Mouse (Mus musculus): ENCODE data around the gene Map2k4.
A peak's percentile ranks its signal among the peaks of the same experiment; 100 is the strongest.

Gene Map2k4

DNA sequence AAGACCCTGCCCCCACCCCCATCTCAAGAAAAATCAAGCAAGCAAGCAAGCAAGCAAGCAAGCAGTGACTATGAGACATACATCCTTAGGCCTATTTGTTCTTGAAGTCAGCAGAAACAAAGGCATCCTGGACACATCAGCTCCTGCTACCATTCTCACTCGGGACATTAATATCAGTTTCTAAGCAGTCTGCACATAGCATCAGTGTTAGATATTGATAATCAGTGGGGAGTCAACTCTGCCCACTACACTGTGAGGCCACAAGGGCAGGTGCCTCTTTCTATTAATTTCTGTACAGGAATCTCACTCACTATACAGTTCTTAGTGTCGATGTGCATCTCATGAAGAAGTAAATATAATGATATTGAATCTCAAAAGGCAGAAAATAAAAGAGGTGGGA lies 14.6 kb downstream of the Map2k4 start:
- no peak for DNase-seq

DNA sequence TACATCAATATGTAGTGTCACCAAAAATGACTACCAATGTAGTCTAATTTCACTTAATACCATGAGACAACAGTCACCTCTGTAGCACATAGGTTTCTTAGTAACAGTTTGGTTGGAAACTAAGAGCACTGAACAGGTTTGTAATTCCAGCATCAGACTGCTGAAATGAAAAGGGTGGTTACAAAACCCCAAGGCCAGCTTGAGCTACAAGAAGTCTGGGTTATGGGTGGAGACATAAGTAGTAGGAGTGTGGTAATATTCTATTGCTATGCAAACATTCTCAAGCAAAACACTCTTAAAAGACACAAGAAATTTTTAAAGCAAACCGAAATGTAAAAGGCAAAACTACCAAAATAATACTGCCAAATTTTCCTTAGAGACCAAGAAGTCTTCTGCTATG lies 16.6 kb downstream of the Map2k4 start:
- DNase-seq = no peak

DNA sequence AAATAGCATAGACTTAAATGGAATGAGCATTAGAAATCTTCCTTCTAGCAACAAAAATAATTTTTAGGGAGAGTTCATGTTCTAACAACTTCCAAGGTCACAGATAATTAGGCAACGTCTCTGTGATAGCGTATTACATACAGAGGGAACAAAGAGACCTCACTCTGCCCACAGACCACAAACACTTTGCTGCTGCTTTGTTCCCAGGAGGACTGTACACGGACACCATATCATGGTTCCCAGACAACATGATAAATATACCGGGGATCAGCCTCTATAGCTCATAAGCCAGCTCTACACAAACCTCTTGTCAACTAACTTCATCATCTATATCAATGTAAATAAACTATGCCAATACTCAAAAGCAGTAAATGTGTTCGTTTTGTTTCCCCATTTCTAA lies 18.1 kb downstream of the Map2k4 start:
- no peak for DNase-seq

DNA sequence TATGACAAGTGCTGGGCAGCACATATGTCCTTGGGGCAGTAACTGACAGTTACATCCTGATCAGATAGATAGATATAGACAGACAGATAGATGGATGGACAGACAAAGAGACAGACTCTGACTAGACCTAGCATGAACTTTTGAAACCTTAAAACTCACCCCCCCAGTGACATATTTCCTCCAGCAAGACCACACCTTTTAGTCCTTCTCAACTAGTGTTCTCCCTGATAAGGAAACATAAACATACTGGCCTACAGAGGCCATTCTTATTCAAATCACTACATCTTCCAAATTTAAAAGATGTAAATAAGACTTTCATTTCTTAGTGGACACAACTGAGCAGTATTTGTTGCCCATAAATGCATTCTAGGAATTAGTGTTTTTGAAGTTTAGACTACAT lies 19.7 kb downstream of the Map2k4 start:
- DNase-seq = no peak

DNA sequence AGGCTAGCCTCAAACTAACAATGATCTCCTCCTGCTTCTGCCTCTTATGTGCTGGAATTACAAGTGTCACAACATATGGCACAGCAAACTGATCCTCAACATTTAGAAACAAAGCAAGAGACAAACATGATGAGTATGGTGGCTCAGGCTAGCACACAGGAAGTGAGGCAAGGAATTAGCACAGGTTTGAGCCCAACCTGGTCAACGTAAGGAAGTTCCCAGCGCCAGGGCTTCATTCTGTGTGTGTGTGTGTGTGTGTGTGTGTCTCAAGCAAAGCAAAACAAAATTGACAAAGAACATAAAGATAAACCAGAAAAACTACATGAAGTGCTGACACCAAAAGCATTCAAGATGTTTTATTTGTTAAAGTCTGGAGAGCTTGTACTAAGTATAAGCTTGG lies 27.2 kb downstream of the Map2k4 start:
- no peak for DNase-seq

DNA sequence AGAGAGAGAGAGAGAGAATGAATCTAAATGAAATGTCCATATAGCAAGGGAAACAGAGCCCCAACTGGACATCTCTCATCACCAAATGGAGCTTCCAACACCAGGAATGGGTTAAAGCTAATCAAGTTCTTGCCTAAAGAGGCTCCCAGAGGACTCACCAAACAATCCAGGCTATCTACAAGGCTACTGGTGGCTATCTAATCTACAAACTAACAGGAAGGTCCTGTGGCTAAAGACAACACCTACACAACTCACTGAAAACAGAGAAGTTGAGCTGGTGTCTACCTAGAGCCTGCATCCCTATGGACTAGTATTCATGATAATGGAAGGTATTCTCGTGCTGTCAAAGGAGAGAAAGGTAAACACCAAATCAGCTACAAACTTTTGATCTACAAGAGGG lies 28.7 kb downstream of the Map2k4 start:
- no peak for DNase-seq

DNA sequence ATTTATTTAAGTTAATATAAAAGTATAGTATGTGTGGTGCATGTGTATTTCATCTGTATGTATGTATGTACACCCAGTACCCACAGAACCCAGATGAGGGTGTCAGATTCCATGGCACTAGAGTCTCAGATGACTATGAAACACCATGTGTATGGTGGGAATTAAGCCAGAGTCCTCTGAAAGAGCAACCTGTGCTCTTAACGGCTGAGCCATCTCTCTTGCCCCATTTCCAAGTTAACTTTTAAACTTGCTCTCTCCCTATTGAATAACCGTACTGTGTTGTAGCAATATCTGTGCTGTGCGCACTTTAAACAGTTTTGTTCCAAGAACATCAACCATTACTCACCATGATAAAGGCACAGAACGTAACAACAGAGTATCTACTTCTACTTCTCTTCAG lies 33.9 kb downstream of the Map2k4 start:
- no peak for DNase-seq

DNA sequence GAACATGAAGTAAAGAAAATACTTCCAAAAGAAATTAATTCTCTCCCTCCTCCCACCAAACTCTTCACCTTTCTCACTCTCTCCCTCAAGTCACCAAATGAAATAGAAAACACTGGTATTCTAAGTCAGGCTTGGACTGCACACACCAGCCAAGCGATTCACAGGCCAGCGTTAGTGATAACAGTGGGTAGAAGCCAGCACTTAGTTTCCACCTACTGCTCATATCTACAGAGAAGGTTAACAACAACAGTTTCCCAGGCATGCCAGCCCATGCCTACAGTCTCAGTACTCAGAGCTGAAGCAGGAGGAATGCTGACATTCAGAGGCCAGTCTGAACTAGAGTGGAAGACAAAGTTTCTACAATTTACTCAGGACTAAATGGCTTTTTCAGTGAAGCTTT lies 34.5 kb downstream of the Map2k4 start:
- DNase-seq = no peak

DNA sequence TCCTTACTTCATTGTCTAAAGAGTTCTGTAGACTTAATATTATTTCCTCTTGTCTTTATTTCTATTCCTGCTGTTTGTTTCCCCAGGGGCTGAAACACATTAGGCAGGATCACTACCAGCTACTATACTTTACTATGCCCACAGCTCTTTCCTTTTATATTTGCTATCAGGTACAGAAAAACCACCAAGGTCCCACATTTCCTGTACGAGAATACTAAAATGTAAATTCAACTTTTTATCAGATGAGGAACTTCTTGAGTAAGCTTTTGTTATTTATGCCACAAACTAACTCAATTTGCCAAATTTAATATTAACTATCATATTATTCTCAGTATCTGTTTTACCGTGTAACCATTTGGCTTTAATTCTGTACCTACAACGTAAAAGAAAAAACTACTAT lies 37.6 kb downstream of the Map2k4 start:
- no peak for DNase-seq

DNA sequence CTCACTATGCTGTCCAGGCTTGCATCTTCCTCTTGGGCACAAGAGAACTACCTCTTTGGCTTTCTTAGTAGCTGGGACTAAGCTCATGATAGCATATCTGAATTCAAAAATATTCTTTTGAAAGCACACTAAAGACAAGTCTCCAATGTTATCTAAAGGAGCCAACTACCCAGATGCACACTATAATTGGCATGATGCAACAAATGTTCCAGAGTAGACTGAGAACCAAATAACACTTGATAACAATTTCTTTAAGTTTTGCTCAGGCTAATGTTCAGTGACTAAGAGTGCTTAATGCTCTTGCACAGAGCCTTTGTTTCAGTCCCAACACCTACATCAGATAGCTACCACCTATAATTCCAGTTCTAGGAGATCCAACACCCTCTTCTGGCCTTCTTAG lies 40.7 kb downstream of the Map2k4 start:
- no peak for DNase-seq

DNA sequence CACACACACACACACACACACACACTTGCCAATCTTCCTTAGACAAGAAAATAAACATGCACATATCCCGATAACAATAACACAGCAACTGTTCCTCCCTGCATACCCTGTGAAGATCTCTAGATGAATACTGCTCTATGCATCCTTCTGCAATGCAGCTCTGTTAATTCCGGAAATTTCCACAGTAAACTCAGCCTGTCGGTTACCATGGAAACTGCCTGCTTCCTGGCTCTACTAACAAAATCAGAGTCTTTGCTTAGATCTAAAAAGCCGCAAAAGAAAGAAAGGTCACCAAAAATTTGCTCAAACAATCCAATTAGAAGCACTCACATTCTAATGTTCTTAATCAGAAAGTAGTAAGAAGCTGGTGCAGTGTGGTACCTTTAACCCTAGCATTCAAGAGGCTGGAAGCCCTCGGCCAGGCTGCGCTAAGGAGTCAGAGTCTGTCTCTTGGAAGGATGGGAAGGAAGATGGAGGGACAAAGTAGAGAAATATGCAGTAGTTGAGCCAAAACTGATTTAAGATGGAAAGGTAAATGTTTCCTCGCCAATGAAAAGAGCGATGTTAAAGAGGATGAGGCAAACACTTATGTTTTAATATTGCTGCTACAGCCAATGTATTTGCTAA lies 42.3 kb downstream of the Map2k4 start:
- DNase-seq = no peak

DNA sequence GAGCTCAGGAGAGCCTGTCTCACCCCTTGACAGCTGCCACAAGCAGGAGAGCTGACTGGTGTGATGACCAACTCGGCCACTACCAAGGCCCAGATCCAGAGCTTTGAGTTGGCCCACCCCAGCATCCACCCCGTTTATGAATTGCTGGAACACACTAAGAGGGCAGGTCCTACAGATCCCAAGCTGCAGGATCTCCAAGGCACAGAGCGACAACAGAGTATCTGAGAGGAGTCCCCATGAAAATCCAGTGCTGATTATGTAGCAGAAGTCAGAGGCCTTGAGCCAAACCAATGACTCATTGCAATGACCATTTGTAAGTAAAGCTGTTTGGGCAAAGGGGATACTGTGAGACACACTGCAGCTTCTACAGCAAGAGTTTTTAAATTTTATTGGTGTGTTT lies 44.2 kb downstream of the Map2k4 start:
- DNase-seq = no peak

DNA sequence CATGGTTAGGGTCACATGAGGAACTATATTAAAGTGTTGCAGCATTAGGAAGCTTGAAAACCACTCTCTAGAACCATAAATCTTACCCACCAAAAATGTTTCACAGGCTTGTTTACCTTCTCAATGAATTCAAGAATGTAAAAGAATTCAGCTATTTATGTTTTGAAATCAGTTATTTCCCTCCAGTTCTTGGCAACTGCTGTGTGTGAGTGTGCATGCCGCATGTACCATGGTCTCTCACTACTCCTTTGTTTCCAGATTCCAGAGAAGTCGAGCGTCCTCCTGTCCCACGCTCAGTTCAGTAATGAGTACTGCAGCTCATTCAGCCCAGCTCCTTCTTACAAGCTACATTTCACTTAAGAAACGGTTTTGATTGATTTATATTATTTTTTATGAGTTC lies 47.3 kb downstream of the Map2k4 start:
- no peak for DNase-seq

DNA sequence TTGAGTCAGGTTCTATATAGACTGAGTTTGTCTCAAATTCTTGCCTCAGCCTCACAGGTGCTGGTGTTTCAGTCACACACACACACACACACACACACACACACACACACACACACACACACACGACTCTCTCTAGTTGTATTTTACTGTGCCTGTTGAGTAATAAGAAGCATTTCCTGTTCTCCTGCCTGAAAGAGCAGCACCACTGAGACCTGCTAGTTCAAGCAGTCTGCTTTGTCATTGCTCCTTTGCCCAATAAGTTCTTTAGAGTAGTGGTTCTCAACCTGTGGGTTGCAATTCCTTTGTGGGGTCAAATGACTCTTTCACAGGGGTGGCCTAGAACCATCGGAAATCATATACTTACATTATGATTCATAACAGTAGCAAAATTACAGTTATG lies 47.7 kb downstream of the Map2k4 start:
- DNase-seq = no peak

DNA sequence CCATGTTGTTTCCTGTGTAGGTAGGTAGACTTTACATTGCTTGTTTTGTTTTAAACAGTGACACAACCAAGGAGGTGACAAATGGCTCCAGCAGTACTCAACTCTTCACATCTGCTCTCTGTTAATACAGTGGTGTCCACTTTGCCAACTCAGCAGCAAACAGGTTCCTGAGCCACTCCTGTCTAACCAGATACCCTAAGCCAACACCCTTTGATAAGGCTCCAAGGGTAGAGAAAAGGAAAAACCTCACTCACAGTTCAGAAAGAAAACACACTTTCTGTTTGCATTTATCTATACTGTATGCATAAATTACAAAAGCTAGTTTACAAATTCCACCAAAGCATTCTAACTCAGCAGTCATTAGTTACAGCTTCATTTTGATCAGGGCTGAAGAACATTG lies 48.2 kb downstream of the Map2k4 start:
- no peak for DNase-seq

DNA sequence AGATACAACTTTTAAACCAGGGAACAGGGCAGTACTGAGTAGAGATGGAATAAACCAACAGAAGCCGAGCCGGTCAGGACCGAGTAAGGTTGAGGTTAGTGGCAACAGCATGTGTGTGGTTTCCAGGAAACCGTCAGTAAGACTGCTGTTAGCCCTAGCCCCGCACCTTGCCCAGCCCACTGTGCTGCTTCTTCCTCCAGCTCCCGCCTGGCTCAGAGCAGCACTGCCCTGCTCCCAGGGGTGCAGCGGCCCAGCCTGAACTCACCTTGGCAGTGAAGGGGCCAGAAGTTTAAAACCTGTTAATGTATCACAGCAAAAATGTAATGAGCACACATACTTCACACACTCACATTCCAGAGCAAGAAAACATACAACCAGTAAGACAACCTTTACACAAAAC lies 53.4 kb downstream of the Map2k4 start:
- peak; percentile 9 for DNase-seq

DNA sequence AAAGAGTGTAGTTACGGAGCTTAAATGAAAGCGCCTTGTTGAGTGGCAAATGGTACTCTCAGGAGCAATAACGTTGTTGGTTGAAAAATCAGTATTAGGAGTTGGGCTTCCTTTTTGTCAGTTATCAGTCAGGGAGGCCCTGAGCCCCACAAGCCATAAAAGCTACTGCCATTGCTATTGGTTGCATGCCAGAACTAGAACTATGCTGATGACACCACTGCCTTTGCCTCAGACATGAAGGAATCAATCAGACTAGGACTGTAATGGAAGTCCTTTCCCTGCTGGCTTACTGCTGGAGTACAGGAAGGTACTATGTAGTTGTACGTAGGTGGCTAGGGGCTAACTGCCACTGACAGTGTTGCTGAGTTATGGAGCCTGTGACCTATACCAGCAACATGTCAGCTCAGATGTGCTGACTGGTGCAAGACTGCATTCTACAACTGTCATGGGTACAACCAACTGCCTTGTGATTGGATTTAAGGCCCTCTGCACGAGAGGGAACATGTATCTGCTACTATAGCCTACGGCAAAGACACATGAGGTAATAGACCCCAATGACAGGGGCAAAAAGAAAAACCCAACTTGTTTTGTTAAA lies 58.4 kb downstream of the Map2k4 start:
- no peak for DNase-seq

DNA sequence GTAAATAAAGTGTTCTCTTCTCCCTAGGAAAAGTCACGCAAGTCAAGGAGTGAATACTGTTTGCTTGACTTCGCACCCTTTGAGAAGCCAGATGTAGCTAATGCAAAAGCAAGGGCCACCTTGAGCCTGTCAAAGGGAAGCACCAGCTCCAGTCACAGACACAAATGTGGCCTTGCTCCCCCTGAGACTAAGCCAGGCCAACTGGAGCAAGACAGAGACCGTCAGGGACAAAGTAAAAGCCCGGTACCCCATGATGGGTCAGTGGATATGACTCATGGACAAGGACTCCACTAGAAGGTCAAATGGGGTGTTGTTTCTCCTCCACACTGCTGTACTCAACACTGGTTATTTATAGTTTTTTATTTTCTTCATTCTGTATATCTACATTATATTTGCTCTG lies 59.2 kb downstream of the Map2k4 start:
- no peak for DNase-seq

DNA sequence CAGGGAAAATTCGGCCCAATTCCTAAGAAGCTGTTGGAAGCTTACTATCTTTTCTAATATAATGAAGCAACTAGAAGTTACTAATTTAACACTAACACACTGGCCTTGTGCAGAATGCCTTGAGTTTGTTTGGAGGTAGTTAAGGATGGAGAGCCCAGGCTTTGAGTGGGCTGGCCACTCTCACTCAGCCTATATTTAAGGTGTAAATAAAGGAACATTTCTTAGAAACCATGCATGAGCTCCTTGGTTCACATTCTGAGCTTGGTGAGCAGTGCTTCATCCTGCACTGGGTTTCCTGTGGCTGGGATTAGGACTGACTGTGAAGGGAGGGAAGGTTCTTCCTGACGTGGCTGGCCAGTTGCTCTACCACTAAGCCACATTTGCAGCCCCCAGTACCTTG lies 64.4 kb downstream of the Map2k4 start:
- DNase-seq = no peak

DNA sequence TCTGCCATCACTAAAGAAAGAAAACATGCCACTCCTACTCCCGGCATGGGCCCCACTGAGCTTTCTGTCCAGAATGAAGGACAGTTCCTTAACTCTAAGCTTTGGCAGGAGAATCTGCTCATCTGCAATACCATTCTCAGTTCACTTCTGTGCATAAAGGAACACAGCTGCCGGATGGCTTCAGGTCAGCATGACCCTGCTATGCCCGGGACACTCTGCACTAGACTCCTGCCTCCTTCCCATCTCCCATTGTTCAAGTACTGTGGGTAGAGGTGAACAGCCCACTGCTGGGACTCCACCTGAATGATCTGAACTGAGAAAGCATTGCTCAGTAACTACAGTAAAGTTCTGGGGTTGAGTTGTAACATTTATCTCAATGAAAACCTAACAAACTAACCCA lies 66.5 kb downstream of the Map2k4 start:
- DNase-seq = no peak

DNA sequence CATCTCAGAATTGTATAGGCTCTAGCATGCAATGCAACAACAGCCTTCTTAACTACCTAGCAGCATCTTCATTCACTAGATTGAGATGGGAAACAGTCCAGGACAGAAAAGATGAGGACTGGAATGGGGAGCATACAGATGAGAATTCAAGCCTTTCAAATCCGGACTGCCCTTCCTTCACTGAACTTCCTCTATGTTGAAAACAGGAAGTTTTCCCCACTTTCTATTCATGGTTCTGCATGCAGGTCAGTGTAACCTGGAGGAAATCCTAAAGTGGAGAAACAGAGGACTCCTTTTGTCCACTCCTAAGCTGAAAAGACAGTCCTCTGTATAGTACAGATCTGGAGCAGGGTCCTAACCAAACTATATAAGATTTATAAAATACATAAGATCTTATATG lies 68.1 kb downstream of the Map2k4 start:
- DNase-seq = no peak

DNA sequence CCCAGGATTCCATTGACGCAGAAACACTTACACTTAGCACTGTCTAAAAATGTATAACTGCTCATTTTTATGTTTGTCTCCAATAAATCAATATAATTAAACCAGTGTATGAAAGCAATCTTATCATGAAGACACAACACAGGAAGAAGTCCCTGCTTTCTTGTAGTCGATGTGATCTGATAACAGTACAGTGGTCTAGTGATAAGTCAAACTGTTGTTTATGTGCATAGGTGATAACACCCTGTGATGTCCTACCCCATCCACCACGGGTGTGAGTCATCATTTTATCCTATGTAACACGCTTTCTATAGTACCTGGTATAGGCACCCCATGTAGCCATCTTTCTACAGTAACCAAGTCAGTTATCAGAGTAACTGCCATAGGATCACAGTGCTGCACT lies 74.3 kb downstream of the Map2k4 start:
- DNase-seq = no peak

DNA sequence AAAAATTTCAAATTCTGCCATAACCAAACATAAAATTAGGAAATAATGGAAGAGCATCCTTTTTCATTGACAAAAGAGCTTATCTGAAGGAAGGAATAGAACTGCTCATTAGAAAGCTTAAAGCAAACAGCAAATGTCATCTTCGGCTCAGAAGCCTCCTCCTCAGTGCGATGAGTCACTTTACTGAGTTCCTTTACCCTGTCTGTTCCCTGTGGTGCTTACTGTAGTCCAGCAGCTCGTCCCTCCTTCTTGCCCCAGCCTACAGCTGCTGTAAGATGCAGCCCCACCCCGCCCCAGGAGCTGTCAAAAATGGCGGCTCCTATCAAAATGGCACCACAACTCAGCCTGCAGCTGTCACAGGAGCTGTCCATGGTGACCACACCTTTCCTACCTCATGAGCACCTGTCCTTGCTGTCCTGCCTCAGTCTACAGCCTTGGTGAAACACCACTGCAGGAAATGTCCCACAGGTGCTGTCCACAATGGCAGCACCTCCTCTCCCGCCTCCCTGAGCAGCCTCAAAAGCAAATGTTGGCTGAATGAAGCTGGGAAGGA lies 75.3 kb downstream of the Map2k4 start:
- no peak for DNase-seq

DNA sequence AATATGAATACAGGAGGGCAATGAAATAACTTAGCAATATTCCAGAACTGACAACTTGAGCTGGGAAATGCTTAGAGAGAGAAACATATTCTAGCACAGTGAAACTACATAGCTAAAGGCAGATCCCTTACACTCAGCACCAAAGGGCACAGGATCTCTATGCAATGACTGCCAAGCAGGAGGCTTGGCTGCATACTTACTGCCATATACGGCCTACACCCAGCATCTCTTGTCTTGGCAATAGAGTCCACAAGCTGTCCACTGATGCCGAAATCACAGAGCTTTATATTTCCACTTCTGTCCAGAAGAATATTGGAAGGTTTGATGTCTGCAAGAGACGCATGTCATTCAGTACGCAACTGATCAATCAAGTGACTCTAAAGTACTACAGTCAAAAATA lies 81.3 kb downstream of the Map2k4 start:
- no peak for DNase-seq

DNA sequence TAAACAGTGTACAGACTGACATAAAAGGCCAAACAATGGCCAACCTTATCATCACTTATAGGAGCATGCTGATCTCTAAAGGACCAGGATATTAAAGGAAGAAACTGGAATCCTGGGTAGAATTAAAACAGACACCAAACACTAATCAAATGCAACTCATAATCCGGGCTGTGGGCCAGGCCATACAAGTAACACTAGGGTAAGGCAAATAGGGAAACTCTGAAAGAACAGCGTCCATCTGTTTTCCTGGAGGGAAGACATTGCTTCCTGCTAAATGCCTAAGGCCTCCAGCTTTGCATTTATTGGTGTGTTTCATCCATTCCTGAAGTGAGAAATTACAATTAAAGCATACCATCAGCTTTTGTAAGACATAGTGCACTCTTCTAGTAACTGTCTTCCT lies 81.9 kb downstream of the Map2k4 start:
- DNase-seq = no peak
